Mouse (Mus musculus) MEL (cell line): ENCODE measurements around the gene Tnfsf13b.

ENCODE experiments used
- CTCF ChIP-seq, 3 experiments: IDR thresholded peaks in 2 of 3; conservative IDR thresholded peaks in 1 of 3; 2 replicates each; pipeline ENCODE4 v1.5.1; 2011 to 2012; ENCODE audit warnings: low read length in 3 of 3, low read depth in 2 of 3, mild to moderate bottlenecking in 2 of 3, improper control_type of control experiment in 1 of 3, inconsistent platforms in 1 of 3, mixed read lengths in 1 of 3, moderate library complexity in 1 of 3; ENCODE audit not compliant: control insufficient read depth in 1 of 3, insufficient read depth in 1 of 3, poor library complexity in 1 of 3, severe bottlenecking in 1 of 3
- E2F4 ChIP-seq: IDR thresholded peaks from 2 replicates; pipeline ENCODE4 v1.6.1; 2011; ENCODE audit warnings: low read depth, low read length, improper control_type of control experiment, borderline replicate concordance
- EP300 ChIP-seq, 2 experiments: IDR thresholded peaks; 2 replicates each; pipeline ENCODE4 v1.6.1; 2011; ENCODE audit warnings: improper control_type of control experiment in 2 of 2, low read length in 2 of 2, low read depth in 1 of 2, mild to moderate bottlenecking in 1 of 2
- GABPA ChIP-seq: IDR thresholded peaks from 2 replicates; pipeline ENCODE4 v1.6.1; 2012; ENCODE audit warnings: low read depth, mild to moderate bottlenecking, inconsistent platforms, low read length, improper control_type of control experiment, moderate library complexity
- MAFK ChIP-seq: IDR thresholded peaks from 2 replicates; pipeline ENCODE4 v1.6.1; 2011; ENCODE audit warnings: low read depth, mild to moderate bottlenecking, low read length, improper control_type of control experiment, borderline replicate concordance
- MYB ChIP-seq: IDR thresholded peaks from 2 replicates; pipeline ENCODE4 v1.6.1; 2011; ENCODE audit warnings: mild to moderate bottlenecking, low read depth, low read length, improper control_type of control experiment
- NELFE ChIP-seq: IDR thresholded peaks from 2 replicates; pipeline ENCODE4 v1.6.1; 2011; ENCODE audit warnings: low read depth, low read length, improper control_type of control experiment
- NRF1 ChIP-seq: IDR thresholded peaks from 2 replicates; pipeline ENCODE4 v1.6.1; 2014; ENCODE audit warnings: low read depth, mild to moderate bottlenecking, inconsistent platforms, low read length, improper control_type of control experiment, moderate library complexity; ENCODE audit not compliant: poor library complexity, insufficient read depth, severe bottlenecking
- POLR2A ChIP-seq, 2 experiments: IDR thresholded peaks; 2 replicates each; pipeline ENCODE4 v1.6.1; 2011 to 2012; ENCODE audit warnings: low read length in 2 of 2, mild to moderate bottlenecking in 2 of 2, control low read depth in 1 of 2, improper control_type of control experiment in 1 of 2, low read depth in 1 of 2, moderate library complexity in 1 of 2; ENCODE audit not compliant: control insufficient read depth in 1 of 2, insufficient read depth in 1 of 2, poor library complexity in 1 of 2
- SIN3A ChIP-seq: IDR thresholded peaks from 2 replicates; pipeline ENCODE4 v1.6.1; 2012; ENCODE audit warnings: low read length, improper control_type of control experiment, inconsistent platforms
- USF2 ChIP-seq, 2 experiments: IDR thresholded peaks; 2 replicates each; pipeline ENCODE4 v1.6.1; 2011 to 2012; ENCODE audit warnings: improper control_type of control experiment in 2 of 2, low read length in 2 of 2, borderline replicate concordance in 1 of 2, inconsistent platforms in 1 of 2, low read depth in 1 of 2, mild to moderate bottlenecking in 1 of 2; ENCODE audit not compliant: insufficient read depth in 1 of 2
- ZKSCAN1 ChIP-seq: IDR thresholded peaks from 2 replicates; pipeline ENCODE4 v1.6.1; 2012; ENCODE audit warnings: low read depth, mild to moderate bottlenecking, inconsistent platforms, low read length, improper control_type of control experiment, moderate library complexity
- ZNF384 ChIP-seq: IDR thresholded peaks from 2 replicates; pipeline ENCODE4 v1.6.1; 2012; ENCODE audit warnings: low read depth, mild to moderate bottlenecking, inconsistent platforms, low read length, improper control_type of control experiment

- TF ChIP-seq MYB (no peak), SIN3A (no peak), ZKSCAN1 (no peak), POLR2A (IDR thresholded peaks at IDR 0.05; ENCODE audit: control insufficient read depth in 1 of 2, insufficient read depth in 1 of 2, low read depth in 1 of 2, low read length in 2 of 2, poor library complexity in 1 of 2) (no peak), NRF1 (no peak), EP300 (IDR thresholded peaks at IDR 0.05; ENCODE audit: low read depth in 1 of 2, low read length in 2 of 2) (no peak), USF2 (IDR thresholded peaks at IDR 0.05; ENCODE audit: borderline replicate concordance in 1 of 2, insufficient read depth in 1 of 2, low read depth in 1 of 2, low read length in 2 of 2) (no peak), ZNF384 (no peak), NELFE (no peak), MAFK (no peak), GABPA (no peak), E2F4 (no peak), CTCF (IDR thresholded peaks at IDR 0.05 in 2 of 3, conservative IDR thresholded peaks at IDR 0.05 in 1 of 3; ENCODE audit: control insufficient read depth in 1 of 3, insufficient read depth in 1 of 3, low read depth in 2 of 3, low read length in 3 of 3, poor library complexity in 1 of 3, severe bottlenecking in 1 of 3) (no peak)
These were observed 54.7 kb downstream of the Tnfsf13b start for GRCm38 (mm10) chr8:10061001-10061400.
